Mouse (Mus musculus) G1E (cell line): ENCODE data around the gene Pax5.

Experiments
- CTCF ChIP-seq: IDR thresholded peaks from 2 replicates; pipeline ENCODE4 v1.5.1; 2012; ENCODE audit warnings: low read depth, low read length, inconsistent platforms, mixed read lengths
- GATA1 ChIP-seq: IDR thresholded peaks from 2 replicates; pipeline ENCODE4 v1.6.1; 2012; ENCODE audit warnings: borderline replicate concordance, low read length, inconsistent platforms, mixed read lengths

DNA sequence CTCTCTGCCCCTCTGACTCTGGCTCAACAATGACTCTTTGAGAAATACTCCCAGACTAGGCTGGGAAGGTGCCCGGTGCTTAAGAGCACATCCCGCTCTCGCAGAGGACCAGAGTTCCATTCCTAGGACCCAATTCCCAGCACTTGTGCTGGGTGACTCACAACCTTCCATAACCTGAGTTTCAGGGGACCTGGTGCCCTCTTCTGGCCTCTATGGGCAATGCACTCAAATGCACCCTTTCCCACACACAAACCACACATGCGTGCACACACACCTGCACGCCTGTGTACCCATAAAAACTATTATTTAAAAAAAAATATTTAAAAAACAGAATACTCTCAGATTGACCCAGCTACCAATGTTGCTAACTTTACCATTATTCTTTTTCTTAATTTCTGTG, 90.0 kb downstream of the Pax5 start:
- TF ChIP-seq CTCF (no peak), GATA1 (no peak)
